Mouse (Mus musculus): ENCODE measurements around the gene Rras.

Rras gene

DNA sequence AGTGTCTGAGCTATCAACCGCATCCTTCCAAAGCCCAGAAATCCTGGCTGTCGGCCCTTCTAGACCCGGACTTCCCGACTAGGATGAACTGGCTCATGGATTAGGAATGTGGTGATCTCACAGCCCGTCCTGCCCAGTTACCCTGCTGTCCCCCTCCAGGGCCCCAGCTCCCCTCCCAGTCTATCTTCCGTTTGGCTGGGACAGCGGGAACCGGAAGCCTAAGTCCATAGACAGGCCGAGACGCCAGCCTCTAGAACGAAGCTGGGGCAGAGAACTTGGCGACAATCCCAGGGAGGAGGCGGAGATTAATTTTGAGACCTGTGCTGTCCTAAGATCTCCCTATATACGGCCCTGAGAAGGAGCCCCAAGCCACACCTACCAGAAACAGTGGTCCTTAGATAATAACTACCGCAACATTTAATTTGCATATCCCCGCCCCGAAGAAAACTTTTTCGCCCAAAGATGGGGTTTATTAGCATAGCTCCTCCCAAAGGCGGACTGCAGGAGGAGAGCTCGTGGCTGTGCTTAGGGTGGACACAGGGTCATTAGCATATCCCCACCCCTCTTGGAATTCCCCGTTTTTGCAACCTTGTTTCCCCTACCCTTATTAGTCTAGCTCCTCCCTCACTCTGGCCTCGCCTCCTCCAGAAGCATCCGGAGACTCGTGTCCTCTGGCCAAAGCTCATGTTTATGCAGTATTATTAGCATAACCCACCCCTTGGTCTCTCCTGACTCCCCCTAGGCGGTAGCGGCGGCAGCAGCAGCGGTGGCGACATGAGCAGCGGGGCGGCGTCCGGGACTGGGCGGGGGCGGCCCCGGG lies at the start of gene Rras:
Rras (plus strand) TSS at position 720 of the 820 bp plus-strand sequence.
- peak; percentile 89 for DNase-seq (ENCODE audit: low spot score)

- peak; percentile 88 for DNase-seq (ENCODE audit: low spot score)
These were observed 47.5 kb upstream of the Rras start for GRCm38 (mm10) chr7:44970231-44970691.

DNA sequence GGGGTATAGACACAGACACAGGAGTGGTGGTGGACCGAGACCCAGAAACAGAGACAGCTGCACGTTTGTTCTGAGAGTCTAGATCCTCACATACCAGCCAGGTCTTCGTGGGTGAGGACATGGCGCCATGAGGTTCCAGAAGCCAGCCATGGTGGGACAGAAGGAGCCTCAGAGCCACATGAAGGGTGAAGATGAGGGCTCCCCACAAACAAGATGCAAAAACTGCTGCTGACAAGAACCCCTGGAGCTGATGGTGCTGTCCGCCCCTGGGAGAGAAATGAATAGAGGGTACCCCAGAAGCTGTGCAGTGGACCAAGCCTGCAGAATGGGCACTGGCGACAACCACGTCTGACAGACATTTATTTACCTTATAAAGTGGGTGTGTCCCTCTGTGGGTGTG lies 46.6 kb upstream of the Rras start:
- no peak for DNase-seq (ENCODE audit: low spot score)

- DNase-seq (ENCODE audit: low spot score): no peak
These were observed 44.2 kb upstream of the Rras start for GRCm38 (mm10) chr7:44973415-44974130.

- DNase-seq (ENCODE audit: low spot score): peak; percentile 89
These were observed 43.2 kb upstream of the Rras start, which contains the start of gene Cpt1c for GRCm38 (mm10) chr7:44974383-44975116. Cpt1c (minus strand) TSS chr7:44974851.

GRCm38 (mm10) chr7:44975117-44975419 lies 42.7 kb upstream of the Rras start:
- no peak for DNase-seq (ENCODE audit: low spot score)

GRCm38 (mm10) chr7:44978300-44978699 lies 39.5 kb upstream of the Rras start:
- no peak for DNase-seq (ENCODE audit: low spot score)

- DNase-seq (ENCODE audit: low spot score): no peak
These were observed 36.2 kb upstream of the Rras start for GRCm38 (mm10) chr7:44981539-44981938.

- peak; percentile 94 for DNase-seq (ENCODE audit: low spot score)
These were observed 34.7 kb upstream of the Rras start for GRCm38 (mm10) chr7:44983085-44983484.

- DNase-seq (ENCODE audit: low spot score): no peak
These were observed 33.6 kb upstream of the Rras start for GRCm38 (mm10) chr7:44983944-44984832.

DNA sequence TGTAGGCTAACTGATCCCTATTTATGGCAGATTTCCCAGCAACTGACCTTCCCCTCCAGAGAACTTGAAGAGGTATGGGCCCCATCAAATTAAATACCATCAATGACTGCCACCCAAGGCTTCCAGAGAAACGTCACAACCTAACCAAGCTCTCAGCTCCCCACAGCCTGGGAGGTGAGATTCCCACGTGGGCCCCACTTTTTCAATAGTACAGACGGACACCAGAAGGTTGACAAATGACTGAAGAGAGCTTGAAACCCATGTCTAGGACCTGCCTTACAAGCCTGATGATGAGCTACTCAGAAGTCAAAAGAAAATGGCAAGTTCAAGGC lies 33.0 kb upstream of the Rras start:
- DNase-seq (ENCODE audit: low spot score): no peak

GRCm38 (mm10) chr7:44985595-44986191 lies 32.1 kb upstream of the Rras start:
- peak; percentile 88 for DNase-seq (ENCODE audit: low spot score)

- peak; percentile 94 for DNase-seq (ENCODE audit: low spot score)
These were observed 31.4 kb upstream of the Rras start, which contains the start of gene Prmt1 for GRCm38 (mm10) chr7:44986192-44986878. Prmt1 (minus strand) TSS chr7:44986568.

- no peak for DNase-seq (ENCODE audit: low spot score)
These were observed 30.7 kb upstream of the Rras start for GRCm38 (mm10) chr7:44986879-44987718.

GRCm38 (mm10) chr7:44996672-44997071 lies 21.1 kb upstream of the Rras start:
- no peak for DNase-seq (ENCODE audit: low spot score)

GRCm38 (mm10) chr7:44997231-44997939 lies 20.4 kb upstream of the Rras start, which contains the start of gene Irf3:
Irf3 (plus strand) TSS chr7:44997648.
- peak; percentile 98 for DNase-seq (ENCODE audit: low spot score)

- DNase-seq (ENCODE audit: low spot score): no peak
These were observed 19.8 kb upstream of the Rras start for GRCm38 (mm10) chr7:44997940-44998428.

DNA sequence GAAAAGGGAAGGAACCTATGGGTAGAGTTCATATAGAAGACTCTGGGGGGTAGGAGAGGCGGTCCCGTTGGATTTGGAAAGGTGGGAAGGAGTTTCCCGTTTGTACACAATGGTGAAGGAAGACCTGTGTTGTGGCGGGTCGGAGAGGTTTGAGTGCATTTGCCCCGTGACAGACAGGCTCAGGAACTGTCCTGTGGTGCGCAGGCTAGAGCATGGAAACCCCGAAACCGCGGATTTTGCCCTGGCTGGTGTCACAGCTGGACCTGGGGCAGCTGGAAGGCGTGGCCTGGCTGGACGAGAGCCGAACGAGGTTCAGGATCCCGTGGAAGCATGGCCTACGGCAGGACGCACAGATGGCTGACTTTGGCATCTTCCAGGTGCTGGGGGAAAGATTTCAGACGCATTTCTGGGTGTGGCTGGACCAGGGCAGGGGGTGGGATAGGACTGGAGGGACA lies 19.2 kb upstream of the Rras start, which contains the start of gene Bcl2l12:
Bcl2l12 (minus strand) TSS at position 212 of the 455 bp plus-strand sequence.
- DNase-seq (ENCODE audit: low spot score): peak; percentile 77

All from testis, postnatal 10 days (tissue).